Mouse (Mus musculus) left cerebral cortex, postnatal 25 days (tissue): ENCODE data around the gene Hsd17b3. TPM values are rescaled to one million over a fixed set of nuclear protein-coding genes. Genes with fewer than 3 reads are reported as not detected.
"Not testable (repeated sequence)": the region's sequence is repeated elsewhere in the genome, so short reads cannot be mapped to it uniquely, and the experiment has no call there.

ENCODE experiments used
- DNase-seq, 2 experiments: peaks; one replicate each; pipeline ENCODE4 v3.0.0; 2022; ENCODE audit warnings: low spot score in 2 of 2, mixed read lengths in 1 of 2
- intact Hi-C: fragments of 180-260 bp; cut with DNase I; formaldehyde crosslinking; loops from one replicate; pipeline ENCODE4 v1.15.1; 2025
- total RNA-seq, 2 experiments: library from RNA; stranded (reverse); gene quantifications; 2 replicates each; pipeline ENCODE4 v1.2.3; 2021

The Hsd17b3 gene
- total RNA-seq, 2 experiments from 2014 or later = not detected

- intact Hi-C loops = loop anchor here (5.0 kb wide), 2 partner anchors 38 to 53 kb away; no protein-coding TSS in a partner anchor
- DNase-seq = no peak
Observed at GRCm38 (mm10) chr13:64090278-64090677, 1.2 kb upstream of the Hsd17b3 start.

DNA sequence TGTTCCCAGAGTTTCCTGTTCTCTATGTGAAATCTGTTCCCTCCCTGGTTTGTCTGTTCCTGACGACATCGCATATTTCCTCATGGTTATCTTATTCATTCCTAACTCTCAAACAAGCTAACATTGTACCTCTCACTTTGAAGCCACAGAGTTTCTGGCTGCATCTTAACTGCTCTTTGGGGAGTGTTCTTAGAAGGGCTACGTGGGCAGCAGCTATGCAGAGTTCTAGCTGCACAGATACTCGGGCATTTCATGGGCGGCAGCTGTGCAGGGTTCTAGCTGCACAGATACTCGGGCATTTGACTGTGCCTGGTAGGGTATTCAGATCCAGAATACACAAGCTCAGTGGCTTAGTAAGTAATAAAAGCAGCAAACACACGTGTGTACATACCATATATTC, 973 bp downstream of the Hsd17b3 start:
- peak in 1 of 2 experiments; percentile 10 for DNase-seq
- intact Hi-C loops = no loop called here

GRCm38 (mm10) chr13:64086036-64086435, 3.0 kb downstream of the Hsd17b3 start:
- intact Hi-C loops = no loop called here
- DNase-seq = no peak

GRCm38 (mm10) chr13:64083331-64083730, 5.7 kb downstream of the Hsd17b3 start:
- intact Hi-C loops = no loop called here
- DNase-seq = no peak

GRCm38 (mm10) chr13:64081012-64081919, 7.8 kb downstream of the Hsd17b3 start:
- intact Hi-C loops = no loop called here

GRCm38 (mm10) chr13:64077591-64077990, 11.4 kb downstream of the Hsd17b3 start:
- DNase-seq = no peak
- intact Hi-C loops = no loop called here

More at GRCm38 (mm10) chr13:64081012-64081919, 7.8 kb downstream of the Hsd17b3 start:
- no peak for DNase-seq

- intact Hi-C loops = no loop called here
- no peak for DNase-seq
Observed at GRCm38 (mm10) chr13:64076074-64076473, 13.0 kb downstream of the Hsd17b3 start.

DNA sequence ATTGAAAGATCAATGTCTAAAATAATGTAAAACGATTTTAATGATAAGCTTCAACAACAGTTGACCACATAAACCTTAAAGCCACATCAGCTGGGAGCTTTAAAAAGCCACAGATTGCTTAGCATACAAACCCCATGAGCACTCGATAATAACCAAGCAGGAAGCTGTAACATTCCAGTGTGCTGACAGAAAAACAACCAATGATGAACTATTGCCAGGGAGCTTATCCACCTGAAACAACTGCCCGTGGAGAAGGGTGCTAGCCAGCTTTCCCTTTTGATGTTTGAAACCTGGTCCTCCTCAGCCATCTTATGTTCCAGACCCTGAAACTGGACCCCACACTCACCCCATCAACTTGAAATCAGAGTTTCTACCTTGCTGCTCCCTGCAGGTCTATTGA, 22.4 kb downstream of the Hsd17b3 start:
- intact Hi-C loops = no loop called here
- no peak for DNase-seq

GRCm38 (mm10) chr13:64064276-64064675, 24.8 kb downstream of the Hsd17b3 start:
- DNase-seq = no peak
- intact Hi-C loops = no loop called here

DNA sequence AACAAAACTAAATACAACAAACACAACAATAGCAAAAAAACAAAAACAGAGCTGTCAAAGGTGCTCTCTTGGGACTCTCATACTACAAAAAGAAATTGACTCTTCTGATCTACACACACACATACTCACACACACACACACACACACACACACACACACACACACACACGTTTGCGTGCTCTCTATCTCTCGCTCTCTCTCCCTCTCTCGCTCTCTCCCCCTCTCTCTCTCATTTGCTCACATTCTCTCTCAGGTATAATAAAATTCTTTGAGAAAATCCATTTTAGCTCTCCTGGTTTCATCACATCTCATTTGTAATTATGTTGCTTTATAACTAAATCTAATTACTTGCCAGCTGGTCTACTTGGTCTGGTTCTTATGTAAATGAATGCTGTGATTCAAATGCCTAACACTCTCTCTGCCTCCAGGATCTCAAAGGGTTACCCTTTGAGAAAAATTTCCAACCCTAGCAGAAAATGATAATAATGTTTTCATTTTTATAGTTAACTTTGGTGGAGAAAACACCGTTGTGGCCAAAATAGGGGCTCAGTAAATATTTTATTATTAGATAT, 28.0 kb downstream of the Hsd17b3 start:
- no peak for DNase-seq
- intact Hi-C loops = no loop called here

DNA sequence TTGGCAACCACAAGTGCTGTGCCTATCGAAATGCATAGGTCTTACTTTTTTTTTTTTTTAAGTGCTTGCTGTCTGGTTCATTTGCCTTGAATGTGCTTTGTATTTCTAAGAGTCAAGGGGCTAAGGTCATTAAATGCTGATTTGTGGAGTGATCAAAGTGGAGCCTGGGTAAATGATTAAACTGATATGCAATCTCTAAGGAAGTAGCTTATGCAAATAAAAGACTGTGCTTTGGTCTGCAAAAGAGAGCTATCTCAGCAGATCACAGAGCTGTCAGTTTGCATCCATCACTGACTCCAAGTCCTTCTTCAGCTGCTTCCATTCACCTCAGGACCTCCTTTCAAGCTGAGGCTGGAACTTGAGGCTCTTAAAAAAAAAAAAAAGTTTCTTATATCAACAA, 35.1 kb downstream of the Hsd17b3 start:
- no peak for DNase-seq
- intact Hi-C loops = loop anchor here (5.0 kb wide), 1 partner anchor 38 kb away; no protein-coding TSS in a partner anchor

DNA sequence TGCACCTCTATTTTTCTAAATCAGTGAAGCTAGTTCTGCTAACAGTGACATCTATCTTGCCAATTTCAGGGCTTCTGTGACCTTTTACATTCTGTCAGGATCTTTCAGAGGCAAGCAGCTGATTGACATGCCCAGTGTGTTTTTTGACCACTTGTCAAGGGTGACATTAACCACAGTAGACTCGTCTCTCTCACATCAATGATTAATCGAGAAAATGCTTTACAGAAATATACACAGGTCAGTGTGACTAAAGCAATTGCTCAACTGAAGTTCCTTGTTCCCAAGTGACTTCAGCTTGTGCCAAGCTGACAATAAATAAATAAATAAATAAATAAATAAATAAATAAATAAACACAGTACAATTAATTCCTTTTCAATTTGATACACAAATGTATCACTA, 36.7 kb downstream of the Hsd17b3 start:
- intact Hi-C loops = loop anchor here (5.0 kb wide), 1 partner anchor 40 kb away; no protein-coding TSS in a partner anchor
- DNase-seq = not testable (repeated sequence)

GRCm38 (mm10) chr13:64050895-64051294, 38.1 kb downstream of the Hsd17b3 start:
- DNase-seq = no peak
- intact Hi-C loops = loop anchor here (5.0 kb wide), 1 partner anchor 41 kb away; no protein-coding TSS in a partner anchor

- no peak for DNase-seq
- intact Hi-C loops = no loop called here
Observed at GRCm38 (mm10) chr13:64049535-64049934, 39.5 kb downstream of the Hsd17b3 start.

- intact Hi-C loops = no loop called here
- no peak for DNase-seq
Observed at GRCm38 (mm10) chr13:64048467-64048866, 40.6 kb downstream of the Hsd17b3 start.

- no peak for DNase-seq
- intact Hi-C loops = loop anchor here (5.0 to 10.0 kb wide), 4 partner anchors 52 to 675 kb away; no protein-coding TSS in a partner anchor
Observed at GRCm38 (mm10) chr13:64039976-64040375, 49.1 kb downstream of the Hsd17b3 start.

GRCm38 (mm10) chr13:64038114-64038513, 50.9 kb downstream of the Hsd17b3 start:
- intact Hi-C loops = loop anchor here (5.0 to 10.0 kb wide), 4 partner anchors 54 to 673 kb away; no protein-coding TSS in a partner anchor
- no peak for DNase-seq

- intact Hi-C loops = loop anchor here (1.0 to 10.0 kb wide), 5 partner anchors 29 to 672 kb away; no protein-coding TSS in a partner anchor
Observed at GRCm38 (mm10) chr13:64036079-64037011, 52.7 kb downstream of the Hsd17b3 start.

DNA sequence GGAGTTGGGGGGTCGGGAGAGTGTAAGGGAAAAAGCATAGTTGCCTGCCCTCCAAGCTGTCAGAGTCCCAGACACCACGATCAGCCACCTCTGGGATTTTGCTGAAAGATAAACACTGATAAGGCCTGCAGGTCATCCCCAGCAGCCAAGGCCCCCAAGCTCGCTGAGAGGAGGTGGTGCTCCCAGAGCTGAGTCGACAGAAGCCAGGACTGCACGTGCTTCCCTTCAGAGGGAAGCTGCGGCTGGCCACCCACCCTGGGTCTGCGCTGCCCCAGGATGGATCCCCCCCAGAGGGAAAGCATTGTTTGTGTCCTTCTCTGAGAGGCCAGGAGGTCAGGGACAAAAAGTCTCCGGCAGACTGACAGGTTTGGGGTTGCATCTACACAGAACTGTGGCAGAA, 54.0 kb downstream of the Hsd17b3 start:
- no peak for DNase-seq
- intact Hi-C loops = loop anchor here (5.0 to 10.0 kb wide), 4 partner anchors 57 to 670 kb away; no protein-coding TSS in a partner anchor

More at GRCm38 (mm10) chr13:64036079-64037011, 52.7 kb downstream of the Hsd17b3 start:
- DNase-seq = peak; percentile 68
